Mouse (Mus musculus) cerebellum, adult 2 months (tissue): ENCODE data around the gene A430033K04Rik.

Experiments
- CTCF ChIP-seq: fragments of 200-500 bp; IDR thresholded peaks from 2 replicates; pipeline ENCODE4 v1.5.1; 2011; ENCODE audit warnings: low read depth, mild to moderate bottlenecking, control low read depth, low read length, moderate library complexity, borderline replicate concordance; ENCODE audit not compliant: insufficient read depth
- POLR2A ChIP-seq: fragments of 200-500 bp; IDR thresholded peaks from 2 replicates; pipeline ENCODE4 v1.6.1; 2011; ENCODE audit warnings: low read length, control low read depth, borderline replicate concordance; ENCODE audit not compliant: insufficient read depth

GRCm38 (mm10) chr5:138683023-138683766 lies 60.5 kb downstream of the A430033K04Rik start:
- no peak for TF ChIP-seq CTCF
- TF ChIP-seq POLR2A, result no peak
